Mouse (Mus musculus) embryonic facial prominence, embryonic 10.5 days (tissue): ENCODE measurements around the gene Stk40. TPM values are rescaled to one million over a fixed set of nuclear protein-coding genes. Genes with fewer than 3 reads are reported as not detected.

ENCODE experiments used
- DNase-seq: peaks from one replicate; pipeline ENCODE4 v3.0.0-alpha.2; 2017; ENCODE audit warnings: low spot score
- H3K27ac ChIP-seq: fragments of 300-500 bp; sonication (generic); replicated peaks from 2 replicates; pipeline ENCODE4 v1.5.1; 2016; ENCODE audit warnings: mild to moderate bottlenecking
- H3K27me3 ChIP-seq: fragments of 300-500 bp; sonication (generic); replicated peaks from 2 replicates; pipeline ENCODE4 v1.6.1; 2016; ENCODE audit warnings: low read depth, mild to moderate bottlenecking; ENCODE audit not compliant: poor library complexity, severe bottlenecking
- H3K36me3 ChIP-seq: fragments of 300-500 bp; sonication (generic); replicated peaks from 2 replicates; pipeline ENCODE4 v1.6.1; 2016; ENCODE audit warnings: mild to moderate bottlenecking, moderate library complexity
- H3K4me1 ChIP-seq: fragments of 300-500 bp; sonication (generic); 2 replicates; pipeline ENCODE4 v1.6.1; 2016
- H3K4me3 ChIP-seq: fragments of 300-500 bp; sonication (generic); 2 replicates; pipeline ENCODE4 v1.5.1; 2016; ENCODE audit warnings: mild to moderate bottlenecking, moderate library complexity
- H3K9me3 ChIP-seq: fragments of 300-500 bp; sonication (generic); 2 replicates; pipeline ENCODE4 v1.6.1; 2016; ENCODE audit warnings: mild to moderate bottlenecking
- WGBS: fragments of 180-500 bp; shearing (Covaris S2); methylation state at CpG from one replicate; pipeline ENCODE4 v1.1.7; 2016; 5-methylcytosine and 5-hydroxymethylcytosine counted together
- polyA plus RNA-seq: library from polyadenylated mRNA; unstranded; fragments of >200 nt; fragmentation: Nextera tagmentation; extraction: Ambion mirVana; gene quantifications from 2 replicates; pipeline ENCODE4 v1.2.1, GENCODE M21; 2016

The Stk40 gene
- polyA plus RNA-seq, 1 experiment from 2014 or later, result 43.8 TPM

DNA sequence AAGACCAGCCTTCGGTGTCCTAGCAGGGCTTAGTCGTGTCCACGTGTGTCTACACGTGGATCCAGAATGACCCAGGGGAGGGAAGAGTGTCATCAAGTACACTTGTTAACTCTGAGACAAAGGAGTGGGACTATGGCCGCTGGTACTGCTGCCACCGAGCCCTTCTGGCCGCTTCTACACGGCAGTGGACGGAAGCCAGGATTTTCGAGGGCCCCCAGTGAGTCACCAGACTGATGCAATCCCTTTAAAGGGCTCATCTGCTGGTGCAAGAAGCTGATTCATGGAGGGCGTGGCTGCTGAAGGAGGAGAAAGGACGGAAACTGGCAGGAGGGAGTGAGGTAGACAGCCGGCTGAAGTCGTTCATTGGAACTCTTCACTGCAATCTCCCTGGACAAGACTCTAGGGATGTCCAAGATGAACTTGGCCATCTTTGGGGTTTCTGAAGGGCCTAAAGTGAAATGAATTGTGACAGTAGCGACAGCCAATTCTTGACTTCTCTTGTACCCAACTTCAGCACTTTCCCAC, 638 bp upstream of the Stk40 start:
- Histone ChIP-seq H3K36me3 (peaks cover 28% of the 10 kb centered on the region), H3K4me1 (peaks cover 41% of the 10 kb centered on the region), H3K9me3 (no peaks in the 10 kb centered on the region), H3K27ac (peak overlapping the region; percentile 84), H3K4me3 (peak overlapping the region; percentile 83), H3K27me3 (no peaks in the 10 kb centered on the region)
- WGBS, result 3% methylated on average over 15 of the region's 15 CpGs
- peak; percentile 57 for DNase-seq

DNA sequence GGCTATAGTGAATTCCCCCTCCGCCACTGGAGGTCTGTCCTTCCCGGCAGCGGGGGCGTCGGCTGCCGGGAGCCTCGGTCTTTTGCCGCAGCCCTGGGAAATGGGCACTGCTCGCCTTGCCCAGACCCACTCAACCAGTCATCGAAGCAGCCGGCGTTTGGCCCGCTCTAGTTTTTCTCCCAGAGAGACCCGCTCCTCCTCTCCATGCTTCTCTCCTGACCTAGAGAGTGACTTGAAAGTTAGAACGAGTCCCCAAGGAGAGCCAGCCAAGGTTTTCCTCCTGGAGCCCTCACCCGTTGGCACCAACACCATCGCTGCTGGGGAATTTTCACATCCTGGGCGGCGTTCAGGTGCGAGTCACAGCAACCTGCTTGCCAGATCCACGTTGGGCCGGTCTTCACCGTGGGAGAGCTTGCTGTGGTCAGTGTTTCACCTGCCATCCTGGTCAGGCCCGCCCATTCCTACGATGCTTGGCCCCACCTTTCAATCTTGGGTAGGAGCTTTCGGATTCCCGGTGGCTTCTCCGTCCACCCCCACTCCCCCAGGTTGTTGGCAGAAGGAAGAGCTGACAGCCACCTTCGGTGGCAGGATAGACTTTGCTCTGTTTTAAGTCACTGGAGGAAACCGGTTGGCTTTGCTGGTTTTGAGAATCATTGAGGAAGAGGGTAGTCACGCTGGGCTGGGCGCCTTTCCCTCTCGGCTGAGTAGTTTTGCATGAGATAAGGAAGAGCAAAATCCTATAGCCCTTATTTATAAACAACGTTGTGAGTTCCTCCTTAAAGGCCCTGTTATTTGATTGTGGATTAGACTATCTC, 711 bp downstream of the Stk40 start:
- Histone ChIP-seq H3K27me3 (no peaks in the 10 kb centered on the region), H3K9me3 (no peaks in the 10 kb centered on the region), H3K4me1 (peaks cover 55% of the 10 kb centered on the region), H3K4me3 (peak overlapping the region; percentile 83), H3K27ac (peak overlapping the region; percentile 84), H3K36me3 (peaks cover 14% of the 10 kb centered on the region; the same call in 1 of the 2 replicates)
- peak; percentile 20 for DNase-seq
- WGBS, result 4% methylated on average over 34 of the region's 34 CpGs

DNA sequence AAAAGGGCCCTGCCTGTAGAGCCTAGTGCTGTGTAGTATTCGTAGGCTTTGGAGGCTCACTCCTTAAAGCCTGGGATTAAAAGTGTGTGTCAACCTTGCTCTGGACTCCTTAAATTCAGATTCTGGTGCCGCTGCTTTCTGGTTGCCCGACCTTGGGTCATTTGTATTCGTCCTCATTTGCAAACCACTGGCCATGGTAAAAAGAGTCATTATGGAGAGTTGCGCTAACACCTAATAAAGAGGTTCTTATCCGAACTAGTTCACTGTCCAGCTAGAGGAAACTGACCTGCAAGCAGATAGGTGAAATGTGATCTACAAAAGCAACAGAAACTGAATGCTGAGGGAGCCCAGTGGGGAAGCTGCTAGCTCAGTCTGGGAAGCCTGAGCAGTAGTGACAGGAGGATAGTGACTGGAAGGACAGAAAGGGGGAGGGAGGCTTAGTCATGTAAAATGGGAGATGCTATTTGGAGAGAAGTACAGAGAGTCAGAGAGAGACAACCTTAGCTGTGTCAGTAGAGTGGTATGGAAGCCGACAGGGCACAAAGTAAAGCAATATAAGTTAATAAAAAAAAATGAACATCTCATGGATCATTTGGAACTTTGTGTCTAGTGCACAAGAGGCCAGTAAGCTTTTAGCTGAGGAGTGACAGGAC, 1.5 kb downstream of the Stk40 start:
- DNase-seq, result no peak
- peaks cover 6% of the 10 kb centered on the region; the same call in 1 of the 2 replicates for H3K36me3 ChIP-seq
- peaks cover 63% of the 10 kb centered on the region for H3K4me1 ChIP-seq
- WGBS, result 57% methylated on average over 7 of the region's 7 CpGs
- peak overlapping the region; percentile 83 for H3K4me3 ChIP-seq
- H3K27me3 ChIP-seq, result no peaks in the 10 kb centered on the region
- no peak overlapping the region for H3K27ac ChIP-seq
- H3K9me3 ChIP-seq, result no peaks in the 10 kb centered on the region

DNA sequence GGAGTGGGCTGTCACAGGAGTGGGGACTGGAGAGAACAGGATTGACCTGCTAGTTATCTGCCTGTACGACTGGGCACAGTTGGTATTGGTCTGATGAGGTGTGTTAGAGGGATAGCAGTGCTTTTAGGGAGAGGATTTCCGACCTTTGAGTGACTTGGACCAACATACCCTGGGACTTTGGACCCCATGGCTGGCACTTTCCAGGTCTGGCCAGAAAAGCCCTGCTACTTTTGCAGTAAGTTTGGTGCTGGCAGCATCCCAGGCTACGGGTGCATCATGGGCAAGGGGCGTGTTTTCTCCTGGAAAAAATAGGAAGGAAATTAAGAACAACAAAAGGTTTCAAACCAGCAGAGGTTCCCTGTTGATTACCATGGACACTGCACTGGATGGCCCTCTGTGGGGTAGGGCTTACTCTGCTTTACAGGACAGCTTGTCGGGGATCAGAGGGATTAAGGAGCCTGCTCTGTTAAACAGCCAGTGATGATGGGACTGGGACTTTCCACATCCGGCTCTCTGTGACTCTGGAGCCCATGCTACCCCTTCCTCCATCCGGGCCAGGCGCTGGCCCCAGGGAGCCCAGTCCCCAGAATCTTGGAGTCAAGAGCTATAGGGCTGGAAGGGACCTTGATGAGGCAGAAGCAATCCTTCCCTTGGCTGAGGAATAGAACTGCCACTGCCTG, 4.4 kb downstream of the Stk40 start:
- H3K4me3 ChIP-seq, result no peak overlapping the region
- no peaks in the 10 kb centered on the region for H3K27me3 ChIP-seq
- no peak overlapping the region for H3K27ac ChIP-seq
- no peaks in the 10 kb centered on the region for H3K9me3 ChIP-seq
- H3K4me1 ChIP-seq, result peaks cover 68% of the 10 kb centered on the region
- DNase-seq, result no peak
- WGBS, result 48% methylated on average over 8 of the region's 8 CpGs
- no peaks in the 10 kb centered on the region for H3K36me3 ChIP-seq

DNA sequence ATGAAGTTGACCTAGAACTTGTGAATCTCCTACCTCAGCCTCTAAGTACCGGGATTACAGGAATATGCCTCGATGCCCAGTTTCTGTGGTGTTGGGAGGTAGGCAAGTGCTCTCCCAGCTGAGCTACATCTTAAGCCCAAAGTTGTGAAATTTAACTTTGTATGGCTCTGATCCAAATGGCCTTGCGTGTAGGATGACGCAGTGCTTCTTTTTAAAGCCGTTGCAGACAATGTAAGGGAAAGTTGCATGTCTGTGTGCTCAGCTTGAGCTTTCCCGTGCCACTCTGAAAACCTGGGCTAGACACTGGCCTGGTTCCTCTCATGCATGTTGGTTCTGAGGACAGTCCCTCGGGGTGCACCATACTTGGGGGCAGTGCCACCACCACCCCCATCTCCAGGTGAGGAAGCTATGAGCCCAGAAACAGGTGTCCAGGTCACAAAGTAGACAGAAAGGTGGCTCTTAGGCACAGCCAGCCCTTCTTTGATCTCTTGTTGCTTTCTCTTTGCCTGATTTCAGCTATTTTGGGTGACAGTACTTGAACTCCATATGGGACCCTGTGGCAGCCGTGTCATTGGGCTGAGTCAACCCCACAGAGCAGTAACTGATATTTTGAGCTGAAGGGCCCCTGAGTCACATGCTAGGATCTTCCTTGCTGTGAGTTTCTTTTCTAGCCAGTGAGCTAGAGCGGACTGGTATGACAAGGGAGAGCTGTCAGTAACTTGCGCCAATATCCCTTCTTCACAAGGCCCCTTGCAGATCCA, 6.0 kb downstream of the Stk40 start:
- WGBS, result 84% methylated on average over 10 of the region's 10 CpGs
- DNase-seq, result no peak
- peak overlapping the region; percentile 79; the same call in 1 of the 2 replicates for H3K27ac ChIP-seq
- H3K4me3 ChIP-seq, result peak overlapping the region; percentile 36; the same call in 1 of the 2 replicates
- no peaks in the 10 kb centered on the region for H3K36me3 ChIP-seq
- no peaks in the 10 kb centered on the region for H3K27me3 ChIP-seq
- no peaks in the 10 kb centered on the region for H3K9me3 ChIP-seq
- H3K4me1 ChIP-seq, result peaks cover 62% of the 10 kb centered on the region

DNA sequence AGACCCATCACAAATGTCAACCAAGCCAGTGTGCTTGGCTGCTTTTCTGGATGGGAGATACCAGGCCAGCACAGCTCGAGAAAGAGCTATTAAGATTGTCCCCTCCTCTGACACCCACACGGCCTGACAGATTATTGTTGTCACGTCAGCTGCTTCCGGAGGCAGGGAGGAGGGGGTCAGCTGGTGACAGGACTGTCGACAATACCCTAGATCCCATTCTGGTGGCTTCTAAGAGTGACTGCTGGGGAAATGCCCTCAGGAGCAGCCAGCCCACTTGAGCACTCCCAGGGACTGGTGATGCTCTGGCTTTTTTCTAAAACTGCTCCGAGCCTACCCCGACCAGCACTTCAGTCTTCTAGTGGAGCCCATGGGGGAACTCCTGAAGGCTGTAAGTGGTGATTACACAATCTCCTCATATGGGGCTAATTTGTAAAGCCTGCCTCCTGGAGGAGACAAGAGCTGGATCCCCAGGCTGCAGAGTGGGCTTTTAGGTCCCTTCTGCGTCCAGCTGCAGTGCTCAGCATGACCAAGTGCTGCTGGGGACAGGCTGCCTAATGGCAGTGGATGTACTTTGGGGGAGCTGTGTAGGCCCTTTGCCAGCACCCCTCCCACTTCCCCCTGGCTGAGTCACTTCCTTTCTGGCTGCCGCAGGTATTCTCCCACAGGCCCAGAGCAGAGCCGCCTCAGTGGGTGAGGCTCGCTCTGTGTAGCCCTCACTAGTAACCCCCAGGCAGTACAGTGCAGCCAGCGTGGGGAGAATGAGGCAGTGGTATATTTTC, 6.8 kb downstream of the Stk40 start:
- H3K4me1 ChIP-seq, result peaks cover 57% of the 10 kb centered on the region
- peak; percentile 24 for DNase-seq
- 10% methylated on average over 12 of the region's 12 CpGs for WGBS

DNA sequence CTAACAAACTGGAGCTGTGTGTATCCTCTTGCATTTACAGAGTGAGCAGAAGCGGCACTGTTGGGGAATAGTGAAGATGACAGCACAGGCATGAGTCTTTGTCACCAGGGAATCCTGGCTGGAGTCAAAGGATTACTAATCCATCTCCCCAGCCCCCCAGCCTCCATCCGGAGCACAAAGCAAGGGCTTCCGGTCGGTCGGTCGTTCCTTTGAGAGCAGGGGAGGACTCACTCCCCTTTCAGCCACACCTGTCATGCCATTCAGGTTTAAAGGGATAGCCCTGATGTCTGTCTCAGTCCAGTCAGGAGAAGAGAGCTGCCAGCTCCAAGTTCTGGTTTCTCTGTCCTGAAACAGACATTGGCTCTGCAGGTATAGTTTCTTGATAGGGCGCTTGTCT, 7.4 kb downstream of the Stk40 start:
- Histone ChIP-seq H3K27ac (peak overlapping the region; percentile 79), H3K9me3 (no peaks in the 10 kb centered on the region), H3K27me3 (no peaks in the 10 kb centered on the region), H3K4me3 (peak overlapping the region; percentile 36; the same call in 1 of the 2 replicates), H3K4me1 (peaks cover 57% of the 10 kb centered on the region), H3K36me3 (no peaks in the 10 kb centered on the region)
- no peak for DNase-seq
- 22% methylated on average over 7 of the region's 7 CpGs for WGBS

More for the DNA sequence above, 6.8 kb downstream of the Stk40 start:
- Histone ChIP-seq H3K4me3 (peak overlapping the region; percentile 36; the same call in 1 of the 2 replicates), H3K27me3 (no peaks in the 10 kb centered on the region), H3K9me3 (no peaks in the 10 kb centered on the region), H3K36me3 (no peaks in the 10 kb centered on the region), H3K27ac (peak overlapping the region; percentile 79)

DNA sequence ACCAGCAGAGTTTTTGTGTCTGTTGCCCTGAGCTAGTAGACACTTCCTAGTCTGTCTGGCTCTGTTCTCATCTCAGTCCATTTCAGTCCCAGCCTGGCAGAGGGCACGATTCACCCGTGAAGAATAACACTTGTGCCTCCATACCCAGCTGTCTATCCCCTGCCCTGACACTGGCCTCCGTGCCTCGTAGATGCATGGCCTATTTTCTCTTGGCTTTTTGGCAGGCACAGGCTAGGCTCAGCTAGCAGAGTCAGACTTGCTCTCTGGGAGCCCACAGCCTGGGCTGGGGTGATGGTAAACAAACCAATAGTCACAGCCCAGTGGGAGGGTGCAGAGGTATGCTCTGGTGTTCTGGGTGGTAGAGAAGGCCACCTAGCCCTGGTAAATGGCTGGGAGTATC, 9.5 kb downstream of the Stk40 start:
- Histone ChIP-seq H3K9me3 (no peaks in the 10 kb centered on the region), H3K4me1 (peaks cover 47% of the 10 kb centered on the region), H3K27me3 (no peaks in the 10 kb centered on the region), H3K36me3 (peaks cover 10% of the 10 kb centered on the region; the same call in 1 of the 2 replicates), H3K27ac (no peak overlapping the region), H3K4me3 (no peak overlapping the region)
- WGBS, result 80% methylated on average over 4 of the region's 4 CpGs
- no peak for DNase-seq

DNA sequence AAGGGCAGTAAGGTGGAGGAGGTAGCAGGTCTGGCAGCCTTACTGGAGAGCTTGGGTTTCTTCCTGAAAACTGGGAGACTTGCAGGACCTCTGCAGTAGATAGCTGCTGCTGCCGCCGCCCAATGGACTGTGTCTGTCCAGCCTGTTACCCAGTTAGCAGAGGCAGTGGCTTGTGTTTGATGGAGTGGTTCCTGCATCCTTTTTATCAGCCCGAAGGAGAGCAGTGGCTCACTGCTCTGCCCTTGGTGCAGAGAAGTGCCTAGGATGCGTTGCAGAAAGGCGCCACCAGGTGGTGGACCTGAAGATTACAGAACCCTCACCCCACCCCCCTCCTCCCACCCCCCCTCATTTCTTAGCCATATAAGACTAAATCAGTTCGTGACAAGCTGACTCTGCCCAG, 10.2 kb downstream of the Stk40 start:
- Histone ChIP-seq H3K36me3 (peaks cover 17% of the 10 kb centered on the region; the same call in 1 of the 2 replicates), H3K9me3 (no peaks in the 10 kb centered on the region), H3K4me1 (peaks cover 40% of the 10 kb centered on the region), H3K27ac (no peak overlapping the region), H3K4me3 (no peak overlapping the region), H3K27me3 (no peaks in the 10 kb centered on the region)
- peak; percentile 66 for DNase-seq
- WGBS, result 22% methylated on average over 6 of the region's 6 CpGs

DNA sequence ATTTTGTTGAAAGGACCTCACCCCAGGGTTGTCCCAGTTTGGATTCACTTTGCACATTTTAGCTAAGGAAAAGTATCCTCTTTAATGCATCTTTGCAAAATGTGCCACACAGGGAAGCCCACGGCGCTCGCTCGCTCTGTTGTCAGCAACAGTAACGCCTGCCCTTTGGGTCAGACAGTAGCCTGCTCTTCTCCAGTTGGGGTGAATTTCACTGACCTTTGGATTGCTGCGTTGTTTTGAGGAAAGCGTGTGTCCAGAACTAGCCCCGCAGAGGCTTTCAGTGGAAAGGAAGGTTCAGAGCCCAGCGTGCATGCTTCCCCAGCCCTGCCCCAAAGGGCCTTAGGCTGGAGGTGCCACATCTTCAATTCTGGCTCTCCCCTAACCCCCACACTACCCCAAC, 11.7 kb downstream of the Stk40 start:
- Histone ChIP-seq H3K27me3 (no peaks in the 10 kb centered on the region), H3K36me3 (peaks cover 24% of the 10 kb centered on the region; the same call in 1 of the 2 replicates), H3K9me3 (no peaks in the 10 kb centered on the region), H3K4me3 (no peak overlapping the region), H3K27ac (no peak overlapping the region), H3K4me1 (peaks cover 25% of the 10 kb centered on the region)
- 85% methylated on average over 9 of the region's 9 CpGs for WGBS
- no peak for DNase-seq

DNA sequence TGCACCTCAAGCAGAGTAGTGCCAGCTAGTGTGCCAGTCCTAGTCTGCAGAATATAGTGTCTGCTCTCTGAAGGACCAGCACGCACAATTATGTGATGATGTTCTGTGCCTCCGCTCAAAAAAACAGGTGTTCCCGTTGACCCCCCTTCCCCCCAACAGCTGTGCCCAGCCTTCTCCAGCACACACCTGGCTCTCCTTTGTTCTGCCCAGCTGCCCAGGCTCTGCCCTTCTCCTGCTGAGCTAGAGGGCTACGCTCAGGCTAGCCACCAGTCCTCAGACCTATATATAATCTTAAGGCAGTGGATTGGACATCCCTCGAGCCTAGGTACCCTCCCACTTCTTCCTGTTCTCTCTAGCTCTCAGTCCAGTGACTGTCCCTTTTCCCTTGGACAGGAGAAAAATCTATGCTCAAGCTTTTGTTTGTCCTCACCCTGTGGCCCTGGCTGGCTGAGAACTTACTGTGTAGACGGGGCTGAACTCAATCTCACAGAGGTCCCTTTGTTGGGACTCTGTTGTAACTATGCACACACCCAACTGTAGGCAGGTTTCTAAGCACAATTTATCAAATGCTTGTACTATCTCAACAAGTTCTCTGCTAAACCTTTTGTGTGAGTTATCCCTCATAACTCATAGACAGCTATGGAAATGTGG, 12.2 kb downstream of the Stk40 start:
- DNase-seq, result no peak

More for the DNA sequence above, 12.2 kb downstream of the Stk40 start:
- 0 out of 2 replicates have a peak overlapping the region, but pooled peaks have one; percentile 27 for H3K27ac ChIP-seq
- no peak overlapping the region for H3K4me3 ChIP-seq
- H3K9me3 ChIP-seq, result peaks cover 2% of the 10 kb centered on the region; the same call in 1 of the 2 replicates
- WGBS, result 73% methylated on average over 6 of the region's 6 CpGs
- H3K27me3 ChIP-seq, result no peaks in the 10 kb centered on the region
- peaks cover 20% of the 10 kb centered on the region for H3K4me1 ChIP-seq
- H3K36me3 ChIP-seq, result peaks cover 30% of the 10 kb centered on the region
